Mouse (Mus musculus) liver, postnatal 0 days (tissue): Measurements from ENCODE around the gene Gpr132.

ENCODE experiments used
- CTCF ChIP-seq: sonication (generic); IDR thresholded peaks from 2 replicates; pipeline ENCODE4 v1.5.1; 2016; ENCODE audit warnings: antibody characterized with exemption, low read depth
- EP300 ChIP-seq: IDR thresholded peaks from 2 replicates; pipeline ENCODE4 v1.6.1; 2016; ENCODE audit warnings: antibody characterized with exemption, low read depth, mild to moderate bottlenecking

- TF ChIP-seq CTCF (no peak), EP300 (no peak)
These were observed 34.5 kb downstream of the Gpr132 start for GRCm38 (mm10) chr12:112833527-112833926.
